Mouse (Mus musculus) left cerebral cortex, postnatal 4 days (tissue): ENCODE results near the gene Acat3. TPM values are rescaled to one million over a fixed set of nuclear protein-coding genes. Genes with fewer than 3 reads are reported as not detected.

Source experiments
- DNase-seq: peaks from one replicate; pipeline ENCODE4 v3.0.0-alpha.2; 2022
- intact Hi-C: fragments of 180-260 bp; cut with DNase I; formaldehyde crosslinking; loops from one replicate; pipeline ENCODE4 v1.15.1; 2025
- total RNA-seq, 2 experiments: library from RNA; stranded (reverse); gene quantifications; 2 replicates each; pipeline ENCODE4 v1.2.3; 2021

Acat3 gene
- total RNA-seq, 2 experiments from 2014 or later, result 1.6 TPM

DNA sequence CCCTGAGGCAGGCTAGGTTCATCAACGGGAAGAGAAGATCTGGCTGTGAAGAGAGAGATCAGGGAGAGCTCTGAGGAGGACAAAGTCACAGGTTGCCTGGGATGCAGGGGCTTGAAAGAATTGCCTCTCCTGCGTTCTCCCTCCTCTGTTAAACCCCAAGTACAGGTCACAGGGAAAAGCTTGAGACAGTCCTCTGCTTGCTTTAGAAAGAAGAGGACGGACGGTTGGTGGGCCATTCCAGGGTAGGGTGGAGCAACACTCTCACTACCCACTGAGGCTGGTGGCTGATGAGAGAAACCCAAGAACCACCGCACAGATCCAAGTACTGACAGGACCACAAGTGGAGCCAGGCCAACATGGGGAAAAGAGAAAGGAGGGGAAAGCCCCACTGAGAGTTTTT lies 64.7 kb downstream of the Acat3 start, which contains the start of gene Mrgprh:
Mrgprh (plus strand) TSS at position 301 of the 400 bp plus-strand sequence.
- intact Hi-C loops, result no loop called here

More for the DNA sequence above, 64.7 kb downstream of the Acat3 start, which contains the start of gene Mrgprh:
- no peak for DNase-seq

Other genes starting within 250 kb of the Acat3 start
- gene Igf2r, start 170.9 kb downstream of the Acat3 start, total RNA-seq, result 10 to 100 TPM; 33.2 to 35.2 TPM
- 1 to 10 TPM; 3.4 to 9.2 TPM for gene Mas1, start 72.5 kb downstream of the Acat3 start, total RNA-seq
- not detected for gene Mrgprh, start 64.6 kb downstream of the Acat3 start, total RNA-seq
- gene Pnldc1, start 30.4 kb downstream of the Acat3 start, total RNA-seq, result 1 to 10 TPM; 2.5 to 3.8 TPM
- gene Tcp1, start 24.9 kb downstream of the Acat3 start, total RNA-seq, result 100 to 1,000 TPM; 293 to 304 TPM
- gene Mrpl18, start 24.3 kb downstream of the Acat3 start, total RNA-seq, result 10 to 100 TPM; 52.2 to 54.9 TPM
- gene Acat2, start 20.1 kb upstream of the Acat3 start, total RNA-seq, result 100 to 1,000 TPM; 212 to 235 TPM
- 100 to 1,000 TPM in 1 of 2 experiments, 10 to 100 TPM in 1; 95.1 to 103 TPM for gene Wtap, start 53.6 kb upstream of the Acat3 start, total RNA-seq
- 100 to 1,000 TPM; 158 TPM for gene Sod2, start 66.2 kb upstream of the Acat3 start, total RNA-seq
- under 1 TPM; 0.34 to 0.64 TPM for gene Gpr31b, start 111.7 kb upstream of the Acat3 start, total RNA-seq
- gene Tcp10b, start 120.5 kb upstream of the Acat3 start, total RNA-seq, result under 1 TPM; 0.42 to 0.60 TPM
- gene Unc93a, start 191.2 kb upstream of the Acat3 start, total RNA-seq, result under 1 TPM; 0.22 to 0.24 TPM